Mouse (Mus musculus): ENCODE measurements around the gene Syvn1.

The Syvn1 gene

GRCm38 (mm10) chr19:6067724-6068415, 21.5 kb downstream of the Syvn1 start, which contains the start of gene Tm7sf2:
TSS of gene Tm7sf2 (minus strand) at chr19:6068373.
- DNase-seq (ENCODE audit: low spot score in 2 of 2): peak; percentile 77 to 87

- no peak for DNase-seq (ENCODE audit: low spot score in 2 of 2)
These were observed 22.6 kb downstream of the Syvn1 start for GRCm38 (mm10) chr19:6068951-6069350.

GRCm38 (mm10) chr19:6069851-6070250, 23.5 kb downstream of the Syvn1 start:
- DNase-seq (ENCODE audit: low spot score in 2 of 2): no peak

DNA sequence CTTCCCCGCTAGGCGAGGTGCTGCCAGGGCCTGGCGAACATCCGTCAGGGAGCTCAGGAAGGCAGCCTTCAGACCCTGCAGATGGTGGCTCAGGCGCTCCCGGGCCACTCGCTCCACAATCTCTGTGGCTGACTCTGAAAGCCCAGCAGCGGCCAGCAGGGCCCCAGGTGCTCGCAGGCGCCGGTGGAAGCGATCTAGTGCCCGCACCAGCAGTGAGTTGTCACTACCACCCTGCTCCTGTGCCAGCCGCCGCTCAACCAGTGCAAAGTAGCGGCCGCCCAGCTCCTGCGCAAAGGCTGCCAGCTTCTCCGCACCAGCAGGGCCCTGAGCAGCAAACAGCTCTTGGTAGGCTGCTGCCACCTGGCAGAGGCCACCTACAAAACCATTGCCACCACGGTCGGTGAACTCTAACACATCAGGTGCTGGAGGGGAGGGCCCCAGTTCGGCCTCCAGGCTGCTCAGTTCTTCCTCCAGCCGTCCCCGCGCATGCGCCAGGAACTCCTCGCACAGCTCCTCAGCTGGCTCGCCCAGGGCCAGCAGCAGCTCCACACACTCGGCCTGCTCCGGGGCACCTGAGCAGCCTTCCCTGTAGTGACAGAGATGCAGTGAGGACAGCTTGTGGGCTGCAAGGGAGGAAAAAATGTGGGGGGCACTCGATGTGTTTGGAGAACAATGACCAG, 24.3 kb downstream of the Syvn1 start:
- DNase-seq (ENCODE audit: low spot score in 2 of 2): no peak

DNA sequence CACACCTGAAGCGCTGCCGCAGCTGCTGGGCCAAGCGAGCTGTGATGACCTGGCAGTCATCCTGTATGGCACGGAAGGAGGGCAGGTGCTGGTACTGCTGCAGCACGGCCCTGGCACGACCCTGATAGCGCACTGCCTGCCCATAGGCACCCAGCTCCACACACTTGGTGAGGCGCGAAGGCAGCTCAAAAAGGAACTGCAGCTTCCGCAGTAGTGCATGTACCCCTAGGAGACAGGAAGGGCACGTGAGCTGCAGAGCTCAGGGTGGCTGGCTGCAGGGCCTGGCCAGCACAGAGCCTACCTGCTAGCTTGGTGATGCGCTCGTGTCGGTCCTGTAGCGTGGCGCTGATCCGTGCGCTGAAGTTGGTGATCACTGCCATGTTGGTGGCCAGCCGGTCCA, 24.9 kb downstream of the Syvn1 start:
- DNase-seq (ENCODE audit: low spot score in 2 of 2): no peak

DNA sequence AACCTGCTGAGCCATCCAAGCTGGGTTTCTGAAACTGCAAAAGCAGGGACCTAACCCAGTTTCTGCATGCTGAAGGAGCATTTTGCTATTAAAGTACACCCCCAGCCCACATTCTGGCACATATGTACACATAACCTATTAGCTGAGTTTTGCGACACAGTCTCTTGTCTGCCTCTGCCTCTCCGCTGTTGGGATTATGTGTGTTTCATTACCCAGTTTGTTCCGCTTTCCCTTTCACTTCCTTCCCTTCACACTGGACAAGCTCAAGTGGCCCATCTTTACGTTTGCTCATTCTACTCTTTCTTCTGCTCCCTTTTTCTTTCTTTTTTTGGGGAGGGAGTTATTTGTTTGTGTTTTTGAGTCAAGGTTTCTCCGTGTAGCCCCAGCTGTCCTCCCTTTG, 27.5 kb downstream of the Syvn1 start:
- no peak for DNase-seq (ENCODE audit: low spot score in 2 of 2)

- peak; percentile 89 to 93 for DNase-seq (ENCODE audit: low spot score in 2 of 2)
These were observed 30.4 kb downstream of the Syvn1 start, which contains the start of gene Vps51 for GRCm38 (mm10) chr19:6076564-6077393. TSS of gene Vps51 (minus strand) at chr19:6077231.

GRCm38 (mm10) chr19:6079983-6080480, 33.7 kb downstream of the Syvn1 start, which contains the start of gene Tmem262:
TSS of gene Tmem262 (plus strand) at chr19:6080033.
- DNase-seq (ENCODE audit: low spot score in 2 of 2): no peak

DNA sequence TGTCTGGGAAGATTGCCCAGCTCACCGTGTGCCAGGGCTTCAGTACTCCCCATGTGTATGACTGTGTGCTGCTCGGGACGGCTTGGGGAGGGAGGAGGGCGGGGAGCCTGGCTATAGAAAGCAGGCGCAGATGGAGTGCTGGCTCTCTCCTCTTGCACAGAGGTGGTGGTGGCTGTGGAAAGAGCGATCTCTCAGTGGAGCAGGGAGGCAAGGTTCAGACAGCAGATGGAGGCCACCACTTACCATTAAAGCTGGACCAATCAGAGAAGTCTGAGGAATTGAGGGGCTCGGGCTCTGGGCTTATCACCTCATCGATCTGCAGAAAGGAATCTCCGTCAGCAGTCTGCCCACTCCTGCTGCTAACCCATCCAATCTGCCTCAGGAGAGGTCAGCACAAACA, 35.8 kb downstream of the Syvn1 start, which contains the start of gene Gm28374:
TSS of gene Gm28374 (minus strand) at position 101 of the 400 bp plus-strand sequence.
- no peak for DNase-seq (ENCODE audit: low spot score in 2 of 2)

GRCm38 (mm10) chr19:6084478-6085248, 38.3 kb downstream of the Syvn1 start, which contains the start of the genes Zfpl1 and Cdca5:
TSS of gene Zfpl1 (minus strand) at chr19:6084956.
TSS of gene Cdca5 (plus strand) at chr19:6084983.
- DNase-seq (ENCODE audit: low spot score in 2 of 2): peak; percentile 95 to 98

- no peak for DNase-seq (ENCODE audit: low spot score in 2 of 2)
These were observed 39.1 kb downstream of the Syvn1 start for GRCm38 (mm10) chr19:6085417-6085879.

DNA sequence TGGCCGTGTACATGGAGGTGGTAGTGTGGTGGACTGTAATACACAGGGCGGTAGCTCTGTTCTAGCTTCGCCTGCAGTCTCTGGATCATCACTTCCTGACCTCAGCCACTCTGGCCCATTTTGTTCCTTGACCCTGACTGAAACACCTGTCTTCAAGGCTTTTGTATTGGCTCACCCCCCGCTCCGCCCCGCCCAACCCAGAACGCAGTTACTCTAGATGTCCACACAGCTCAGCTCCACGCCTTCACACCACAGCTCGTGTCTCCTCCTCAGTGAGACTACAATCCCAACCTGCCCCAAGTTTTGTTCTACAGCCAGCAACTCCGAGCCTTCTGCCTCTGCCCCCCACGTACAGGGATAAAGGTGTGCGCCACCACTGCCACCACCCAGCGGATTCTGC, 42.5 kb downstream of the Syvn1 start:
- DNase-seq (ENCODE audit: low spot score in 2 of 2): no peak

DNA sequence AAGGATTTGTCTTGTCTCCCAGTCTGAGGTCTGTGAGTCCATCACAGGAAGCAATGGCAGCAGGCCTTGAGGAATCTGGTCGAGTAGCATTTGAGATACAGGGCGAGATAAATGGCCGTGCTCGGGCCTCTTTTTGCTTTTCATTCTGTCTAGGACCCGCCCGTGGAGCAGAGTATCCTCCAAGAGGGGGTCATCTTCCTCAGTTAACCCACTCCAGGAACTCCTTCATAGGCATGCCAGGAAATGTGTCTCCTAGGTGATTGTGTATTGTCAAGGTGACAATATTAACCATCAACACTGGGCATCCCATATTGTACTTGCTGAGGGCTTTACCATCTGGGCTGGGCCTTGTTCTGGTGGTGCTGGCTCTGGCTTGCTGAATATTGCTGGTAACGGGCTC, 47.7 kb downstream of the Syvn1 start, which contains the start of gene AC131692.1:
TSS of gene AC131692.1 (plus strand) at position 301 of the 400 bp plus-strand sequence.
- no peak for DNase-seq (ENCODE audit: low spot score in 2 of 2)

DNA sequence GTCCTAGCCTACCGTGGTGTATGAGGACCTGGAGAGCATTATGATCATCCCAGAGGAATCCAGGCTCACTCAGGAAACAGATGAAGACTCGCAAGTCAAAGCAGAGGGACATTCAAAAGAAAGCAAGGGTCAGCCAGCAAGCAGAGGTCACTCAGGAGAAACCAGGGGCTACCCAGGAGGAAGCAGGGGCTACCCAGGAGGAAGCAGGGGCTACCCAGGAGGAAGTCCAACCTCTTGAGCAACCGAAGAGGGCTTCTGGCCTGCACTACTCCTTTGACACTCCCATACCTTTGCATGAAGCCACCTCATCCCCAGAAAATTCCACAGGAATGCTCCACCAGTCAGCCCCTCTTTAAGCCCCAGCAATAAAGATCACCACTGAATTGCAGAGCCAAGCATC, 51.5 kb downstream of the Syvn1 start:
- no peak for DNase-seq (ENCODE audit: low spot score in 2 of 2)

DNA sequence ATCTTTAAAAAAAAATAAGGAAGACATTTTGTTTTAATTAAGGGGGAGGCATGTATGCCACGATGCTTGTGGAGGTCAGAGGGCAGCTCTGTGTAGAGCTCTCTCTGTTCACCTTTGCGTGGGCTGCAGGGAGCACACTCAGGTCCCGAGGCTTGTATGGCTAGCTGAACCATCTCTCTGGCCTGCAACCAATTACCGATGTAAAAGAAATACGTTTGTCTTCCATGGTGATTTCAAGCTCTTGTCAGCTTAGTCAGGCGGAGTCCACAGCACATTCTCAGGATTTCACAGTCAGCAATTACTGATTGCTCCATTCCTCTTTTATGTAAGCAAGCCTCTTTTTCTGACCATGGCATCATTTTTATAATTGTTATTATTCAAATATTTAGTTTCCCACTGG, 54.8 kb downstream of the Syvn1 start:
- no peak for DNase-seq (ENCODE audit: low spot score in 2 of 2)

DNA sequence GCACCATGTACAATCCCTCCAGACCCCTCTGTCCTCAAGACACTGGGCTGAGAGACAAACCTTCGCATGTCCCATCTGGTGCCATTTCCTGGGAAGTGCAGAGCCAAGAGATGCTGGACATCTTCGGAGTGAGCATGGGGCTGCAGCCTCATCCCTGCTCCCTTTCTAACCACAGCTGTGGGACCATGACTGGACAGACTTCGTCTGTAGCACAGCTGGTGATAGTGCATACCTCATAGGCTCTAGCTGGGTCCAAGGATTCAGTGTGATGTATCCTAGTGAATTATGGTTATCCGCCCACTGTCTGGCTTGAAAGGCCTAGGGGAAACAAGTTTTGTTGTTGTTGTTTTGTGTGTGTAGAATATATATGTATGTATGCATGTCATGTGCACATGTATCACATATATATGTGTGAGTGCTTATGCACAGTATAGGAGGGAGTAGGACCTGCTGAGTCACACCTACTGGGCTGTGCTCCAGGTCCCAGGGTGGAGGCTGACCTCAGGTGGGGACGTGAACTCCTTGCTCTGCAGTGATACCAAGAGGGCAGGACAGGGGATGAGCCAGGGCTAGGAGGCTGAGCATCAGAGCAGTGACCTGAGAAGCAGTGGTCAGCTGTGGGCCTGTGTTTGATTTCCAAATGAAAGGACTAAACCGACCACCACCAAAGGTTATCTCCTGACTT, 55.9 kb downstream of the Syvn1 start:
- no peak for DNase-seq (ENCODE audit: low spot score in 2 of 2)

All from frontal cortex, postnatal 36 days (tissue).